Mouse (Mus musculus): ENCODE measurements around the gene S1pr2. TPM values are rescaled to one million over a fixed set of nuclear protein-coding genes. Genes with fewer than 3 reads are reported as not detected.

The S1pr2 gene
- 1 to 10 TPM; 5.7 to 7.9 TPM for total RNA-seq (2023)

GRCm38 (mm10) chr9:20976216-20976960 is at the start of gene S1pr2:
S1pr2 (minus strand) TSS chr9:20976781.

GRCm38 (mm10) chr9:21015571-21016130 is 39.1 kb upstream of the S1pr2 start, which contains the start of gene Icam1:
Icam1 (plus strand) TSS chr9:21015985.

GRCm38 (mm10) chr9:21002627-21003551 is 26.3 kb upstream of the S1pr2 start, which contains the start of gene Mrpl4:
Mrpl4 (plus strand) TSS chr9:21002738.

GRCm38 (mm10) chr9:20959430-20959938 is 17.1 kb downstream of the S1pr2 start, which contains the start of gene Dnmt1:
Dnmt1 (minus strand) TSS chr9:20959888.

Other genes starting within 250 kb of the S1pr2 start
- not detected for gene Olfm2, start 230.4 kb downstream of the S1pr2 start, total RNA-seq (2023)
- gene Col5a3, start 161.7 kb downstream of the S1pr2 start, total RNA-seq (2023) = 1 to 10 TPM in 1 of 2 experiments, under 1 TPM in 1; 0.60 to 1.1 TPM
- not detected for gene Rdh8, start 158.3 kb downstream of the S1pr2 start, total RNA-seq (2023)
- gene A230050P20Rik, start 108.1 kb downstream of the S1pr2 start, total RNA-seq (2023) = 1 to 10 TPM; 5.6 to 6.5 TPM
- gene Angptl6, start 97.1 kb downstream of the S1pr2 start, total RNA-seq (2023) = 1 to 10 TPM in 1 of 2 experiments, under 1 TPM in 1; 0.22 to 1.0 TPM
- 10 to 100 TPM; 25.9 to 32.1 TPM for gene Ppan, start 88.6 kb downstream of the S1pr2 start, total RNA-seq (2023)
- gene Eif3g, start 78.2 kb downstream of the S1pr2 start, total RNA-seq (2023) = 10 to 100 TPM; 74.2 to 83.2 TPM
- 100 to 1,000 TPM; 108 to 111 TPM for gene Dnmt1, start 16.9 kb downstream of the S1pr2 start, total RNA-seq (2023)
- gene Mrpl4, start 26.0 kb upstream of the S1pr2 start, total RNA-seq (2023) = 10 to 100 TPM; 31.9 to 42.1 TPM
- gene Icam1, start 39.2 kb upstream of the S1pr2 start, total RNA-seq (2023) = 10 to 100 TPM; 16.2 to 16.3 TPM
- 1 to 10 TPM; 2.4 to 4.5 TPM for gene Icam4, start 52.6 kb upstream of the S1pr2 start, total RNA-seq (2023)
- gene Icam5, start 55.3 kb upstream of the S1pr2 start, total RNA-seq (2023) = not detected
- gene Zglp1, start 90.3 kb upstream of the S1pr2 start, total RNA-seq (2023) = not detected
- gene Gm49373, start 96.3 kb upstream of the S1pr2 start, total RNA-seq (2023) = under 1 TPM; 0.22 to 0.29 TPM
- gene Fdx1l, start 96.8 kb upstream of the S1pr2 start, total RNA-seq (2023) = 1 to 10 TPM; 6.5 to 6.9 TPM
- gene Gm38431, start 115.2 kb upstream of the S1pr2 start, total RNA-seq (2023) = 1 to 10 TPM; 1.5 to 2.5 TPM
- gene Raver1, start 115.2 kb upstream of the S1pr2 start, total RNA-seq (2023) = 10 to 100 TPM; 49.1 to 62.5 TPM
- 10 to 100 TPM; 40.0 to 51.1 TPM for gene Tyk2, start 154.5 kb upstream of the S1pr2 start, total RNA-seq (2023)
- gene Cdc37, start 173.2 kb upstream of the S1pr2 start, total RNA-seq (2023) = 10 to 100 TPM; 69.5 to 82.3 TPM
- gene Pde4a, start 188.9 kb upstream of the S1pr2 start, total RNA-seq (2023) = 1 to 10 TPM; 5.0 to 7.1 TPM

All from neutrophil, adult 59 days (primary cell).